Mouse (Mus musculus): ENCODE data around the gene Dnaic2.
A peak's percentile ranks its signal among the peaks of the same experiment; 100 is the strongest.

Dnaic2 gene

GRCm38 (mm10) chr11:114726965-114727825 is at the start of gene Dnaic2:
Gene Dnaic2, plus strand, starts transcription at chr11:114727408.
- peak; percentile 66 to 71 for DNase-seq (ENCODE audit: low spot score in 2 of 2)

- no peak for DNase-seq (ENCODE audit: low spot score in 2 of 2)
These were observed 47.6 kb upstream of the Dnaic2 start for GRCm38 (mm10) chr11:114679582-114679981.

GRCm38 (mm10) chr11:114680291-114680690 is 46.9 kb upstream of the Dnaic2 start:
- DNase-seq (ENCODE audit: low spot score in 2 of 2), result no peak

- DNase-seq (ENCODE audit: low spot score in 2 of 2), result no peak
These were observed 46.2 kb upstream of the Dnaic2 start for GRCm38 (mm10) chr11:114681054-114681453.

GRCm38 (mm10) chr11:114682321-114682900 is 44.8 kb upstream of the Dnaic2 start:
- DNase-seq (ENCODE audit: low spot score in 2 of 2), result no peak

- DNase-seq (ENCODE audit: low spot score in 2 of 2), result no peak
These were observed 44.0 kb upstream of the Dnaic2 start for GRCm38 (mm10) chr11:114683029-114683721.

- DNase-seq (ENCODE audit: low spot score in 2 of 2), result no peak
These were observed 43.2 kb upstream of the Dnaic2 start for GRCm38 (mm10) chr11:114683722-114684621.

GRCm38 (mm10) chr11:114684627-114685373 is 42.4 kb upstream of the Dnaic2 start:
- no peak for DNase-seq (ENCODE audit: low spot score in 2 of 2)

GRCm38 (mm10) chr11:114685526-114686040 is 41.6 kb upstream of the Dnaic2 start:
- no peak for DNase-seq (ENCODE audit: low spot score in 2 of 2)

- no peak for DNase-seq (ENCODE audit: low spot score in 2 of 2)
These were observed 40.8 kb upstream of the Dnaic2 start for GRCm38 (mm10) chr11:114686221-114686959.

- DNase-seq (ENCODE audit: low spot score in 2 of 2), result no peak
These were observed 39.5 kb upstream of the Dnaic2 start for GRCm38 (mm10) chr11:114687574-114688188.

GRCm38 (mm10) chr11:114688729-114689128 is 38.5 kb upstream of the Dnaic2 start:
- no peak for DNase-seq (ENCODE audit: low spot score in 2 of 2)

- DNase-seq (ENCODE audit: low spot score in 2 of 2), result no peak
These were observed 37.0 kb upstream of the Dnaic2 start for GRCm38 (mm10) chr11:114690192-114690591.

- no peak for DNase-seq (ENCODE audit: low spot score in 2 of 2)
These were observed 35.6 kb upstream of the Dnaic2 start for GRCm38 (mm10) chr11:114691454-114692182.

GRCm38 (mm10) chr11:114692601-114693000 is 34.6 kb upstream of the Dnaic2 start:
- DNase-seq (ENCODE audit: low spot score in 2 of 2), result no peak

GRCm38 (mm10) chr11:114693456-114693855 is 33.8 kb upstream of the Dnaic2 start:
- DNase-seq (ENCODE audit: low spot score in 2 of 2), result no peak

- DNase-seq (ENCODE audit: low spot score in 2 of 2), result no peak
These were observed 32.8 kb upstream of the Dnaic2 start for GRCm38 (mm10) chr11:114694451-114694850.

- no peak for DNase-seq (ENCODE audit: low spot score in 2 of 2)
These were observed 28.7 kb upstream of the Dnaic2 start for GRCm38 (mm10) chr11:114698496-114698895.

- DNase-seq (ENCODE audit: low spot score in 2 of 2), result peak in 1 of 2 experiments; percentile 26
These were observed 27.7 kb upstream of the Dnaic2 start for GRCm38 (mm10) chr11:114699511-114699910.

All from frontal cortex, postnatal 36 days (tissue).